Mouse (Mus musculus): ENCODE measurements around the gene Rasl10a.

DNA sequence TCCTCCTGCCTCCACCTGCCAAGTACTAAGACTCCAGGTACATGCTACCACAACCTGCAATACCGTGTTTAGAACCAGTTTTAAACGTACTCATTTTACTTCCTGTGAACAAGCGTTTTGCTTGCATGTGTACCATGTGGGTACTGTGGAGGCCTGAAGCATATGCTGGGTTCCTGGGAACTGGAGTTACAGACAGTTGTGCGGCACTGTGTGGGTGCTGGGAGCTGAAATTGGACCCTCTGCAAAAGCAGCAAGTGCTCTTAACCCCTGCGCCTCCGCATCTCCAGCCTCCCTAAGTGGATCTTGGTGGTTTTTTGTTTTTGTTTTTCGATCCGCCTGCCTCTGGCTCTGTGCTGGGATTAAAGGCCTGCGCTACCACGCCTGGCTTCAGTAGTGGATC lies 6.3 kb upstream of the Rasl10a start:
- TF ChIP-seq GATA1 (IDR thresholded peaks at IDR 0.05; ENCODE audit: borderline replicate concordance, low read length) (no peak), FLI1 (IDR thresholded peaks at IDR 0.05; ENCODE audit: low read length) (no peak)
